Mouse (Mus musculus): ENCODE data around the gene Dixdc1. TPM values are rescaled to one million over a fixed set of nuclear protein-coding genes. Genes with fewer than 3 reads are reported as not detected.

Gene Dixdc1
- polyA plus RNA-seq (2016; fragmentation: Nextera tagmentation; extraction: Ambion mirVana), result 5.3 and 7.6 TPM in 2 replicates

DNA sequence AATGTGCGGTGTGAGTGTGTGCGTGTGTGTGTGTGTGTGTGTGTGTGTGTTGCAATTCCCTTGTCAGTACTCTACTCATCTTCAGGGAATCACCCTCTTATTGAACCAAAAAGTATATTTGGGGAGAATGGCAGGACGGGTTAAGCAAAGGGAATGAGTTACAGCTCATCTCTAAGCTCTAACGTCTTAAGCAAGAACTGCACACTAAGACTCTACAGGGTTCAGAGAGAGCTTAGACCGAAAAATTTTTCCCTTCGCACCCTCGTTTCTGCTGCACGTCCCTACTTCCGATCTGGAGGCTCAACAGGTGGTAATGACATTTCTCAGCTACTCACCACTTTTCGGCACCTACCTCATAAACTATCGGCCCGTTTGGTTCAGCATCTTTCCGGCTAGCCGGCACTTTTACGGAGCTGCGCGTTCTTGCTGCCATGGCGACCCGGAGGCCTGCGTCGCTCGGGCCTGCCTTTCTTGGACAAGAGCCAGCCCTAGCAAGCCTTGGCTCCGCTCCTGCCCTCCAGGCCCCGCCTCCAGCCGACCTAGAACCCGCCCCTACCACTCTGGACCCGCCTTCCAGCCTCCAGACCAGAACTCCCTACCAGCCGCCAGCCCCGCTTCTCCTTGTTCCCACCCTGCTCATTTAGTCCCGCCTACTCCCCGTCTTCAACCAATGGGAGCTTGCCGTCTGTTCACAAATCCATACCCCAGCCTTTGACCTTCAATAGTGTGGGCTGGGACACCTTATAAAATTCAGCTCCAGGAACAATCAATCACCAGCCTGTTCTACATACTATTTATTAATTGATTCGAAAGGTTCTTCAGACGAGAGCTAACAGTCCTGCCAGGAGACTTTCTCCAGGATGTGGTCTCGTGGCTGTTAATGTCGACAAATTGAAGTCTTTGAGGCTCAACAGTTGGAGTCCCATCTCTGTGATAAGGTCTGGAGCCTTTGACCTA, at the start of gene Dixdc1:
TSS of gene Dixdc1 (minus strand) at position 604 of the 957 bp plus-strand sequence.
- WGBS, result 11% methylated on average over 36 of the region's 36 CpGs
- Histone ChIP-seq H3K9me3 (no peaks in the 10 kb centered on the region), H3K4me1 (peaks cover 17% of the 10 kb centered on the region), H3K36me3 (0 out of 2 replicates have a peak, but pooled peaks cover 3% of the 10 kb centered on the region), H3K27ac (peak within 1 kb of the TSS; percentile 72; the same call in 1 of the 2 replicates), H3K27me3 (ENCODE audit: insufficient read depth, poor library complexity, severe bottlenecking) (no peaks in the 10 kb centered on the region), H3K4me3 (peak within 1 kb of the TSS; percentile 57)
- peak; percentile 99 for DNase-seq (ENCODE audit: low spot score)

DNA sequence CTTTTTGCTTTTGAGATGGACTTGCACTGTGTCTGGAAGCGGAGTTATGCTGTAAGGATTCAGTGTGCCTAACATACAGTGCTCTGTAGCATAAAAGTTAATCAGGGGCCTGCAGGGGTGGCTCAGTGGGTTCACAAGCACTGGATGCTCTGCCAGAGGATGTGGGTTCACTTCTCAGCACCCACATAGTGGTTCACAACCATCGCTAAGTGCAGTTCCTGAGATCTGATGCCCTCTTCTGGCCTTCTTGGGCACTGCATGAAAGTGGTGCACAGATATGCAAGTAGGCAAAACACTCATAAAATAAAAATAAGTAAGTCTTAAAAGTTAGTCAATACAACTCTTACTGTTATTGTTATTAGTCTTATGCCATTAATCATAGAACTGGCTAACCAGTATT, 42.8 kb upstream of the Dixdc1 start:
- Histone ChIP-seq H3K9me3 (no peaks in the 10 kb centered on the region), H3K36me3 (peaks cover 92% of the 10 kb centered on the region), H3K4me1 (no peaks in the 10 kb centered on the region), H3K27ac (no peak overlapping the region), H3K4me3 (no peak overlapping the region), H3K27me3 (ENCODE audit: insufficient read depth, poor library complexity, severe bottlenecking) (no peaks in the 10 kb centered on the region)
- 70% methylated on average over 2 of the region's 2 CpGs for WGBS
- no peak for DNase-seq (ENCODE audit: low spot score)

DNA sequence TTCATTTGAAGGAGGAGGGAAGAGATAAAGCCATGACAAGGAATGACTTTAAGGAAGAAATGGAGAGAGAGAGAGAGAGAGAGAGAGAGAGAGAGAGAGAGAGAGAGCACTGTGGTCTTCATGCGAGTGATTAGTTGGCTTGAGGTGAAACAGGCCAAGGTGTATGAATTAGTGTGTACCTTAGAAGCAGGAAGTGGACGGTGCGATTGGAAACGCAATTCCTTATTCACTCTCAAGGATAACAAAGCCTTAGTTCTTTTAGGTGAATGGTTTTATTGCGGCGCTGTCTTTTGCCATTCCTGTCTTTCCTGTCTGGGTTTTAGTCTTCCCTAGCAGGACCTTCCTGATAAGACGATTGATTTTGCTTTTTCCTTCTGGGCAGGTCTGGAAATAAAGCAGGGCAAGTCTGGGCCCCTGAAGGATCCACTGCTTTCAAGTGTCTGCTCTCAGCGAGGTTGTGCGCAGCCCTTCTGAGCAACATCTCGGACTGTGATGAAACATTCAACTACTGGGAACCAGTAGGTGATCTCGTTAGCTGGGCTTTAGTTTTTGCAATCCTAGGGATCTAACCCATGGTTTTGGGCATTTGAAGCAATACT, 36.9 kb upstream of the Dixdc1 start:
- H3K27ac ChIP-seq, result peak overlapping the region; percentile 97
- H3K27me3 ChIP-seq (ENCODE audit: insufficient read depth, poor library complexity, severe bottlenecking), result no peaks in the 10 kb centered on the region
- DNase-seq (ENCODE audit: low spot score), result no peak
- peaks cover 19% of the 10 kb centered on the region for H3K4me1 ChIP-seq
- H3K4me3 ChIP-seq, result peak overlapping the region; percentile 85
- WGBS, result 50% methylated on average over 11 of the region's 11 CpGs
- peaks cover 46% of the 10 kb centered on the region for H3K36me3 ChIP-seq
- H3K9me3 ChIP-seq, result no peaks in the 10 kb centered on the region

DNA sequence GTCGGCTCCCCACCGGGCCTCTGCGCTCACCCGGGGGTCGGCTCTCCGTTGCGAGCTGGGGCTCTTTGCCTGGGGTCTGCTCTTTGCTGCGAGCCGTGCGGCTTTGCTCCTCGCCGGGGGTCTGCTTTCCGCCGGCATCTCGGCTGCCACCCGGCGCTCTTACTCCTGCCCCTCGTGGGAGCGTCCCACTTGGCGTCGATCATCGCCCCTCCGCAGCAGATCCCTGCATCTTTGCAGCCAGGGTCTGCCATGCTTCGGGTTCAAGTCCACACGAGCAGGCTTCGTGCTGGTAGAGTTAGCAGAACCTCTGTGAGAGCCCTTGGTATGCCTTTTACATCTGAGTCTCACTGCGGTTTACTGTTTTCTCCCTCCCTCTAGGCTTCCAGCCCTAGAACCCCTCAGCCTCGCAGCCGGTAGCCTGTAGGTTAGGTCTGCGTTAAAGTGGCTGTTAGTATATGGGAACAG, 36.4 kb upstream of the Dixdc1 start:
- no peak for DNase-seq (ENCODE audit: low spot score)
- Histone ChIP-seq H3K4me1 (peaks cover 19% of the 10 kb centered on the region), H3K36me3 (peaks cover 41% of the 10 kb centered on the region), H3K4me3 (peak overlapping the region; percentile 85), H3K27ac (peak overlapping the region; percentile 97), H3K27me3 (ENCODE audit: insufficient read depth, poor library complexity, severe bottlenecking) (no peaks in the 10 kb centered on the region), H3K9me3 (no peaks in the 10 kb centered on the region)
- WGBS, result 2% methylated on average over 24 of the region's 30 CpGs

DNA sequence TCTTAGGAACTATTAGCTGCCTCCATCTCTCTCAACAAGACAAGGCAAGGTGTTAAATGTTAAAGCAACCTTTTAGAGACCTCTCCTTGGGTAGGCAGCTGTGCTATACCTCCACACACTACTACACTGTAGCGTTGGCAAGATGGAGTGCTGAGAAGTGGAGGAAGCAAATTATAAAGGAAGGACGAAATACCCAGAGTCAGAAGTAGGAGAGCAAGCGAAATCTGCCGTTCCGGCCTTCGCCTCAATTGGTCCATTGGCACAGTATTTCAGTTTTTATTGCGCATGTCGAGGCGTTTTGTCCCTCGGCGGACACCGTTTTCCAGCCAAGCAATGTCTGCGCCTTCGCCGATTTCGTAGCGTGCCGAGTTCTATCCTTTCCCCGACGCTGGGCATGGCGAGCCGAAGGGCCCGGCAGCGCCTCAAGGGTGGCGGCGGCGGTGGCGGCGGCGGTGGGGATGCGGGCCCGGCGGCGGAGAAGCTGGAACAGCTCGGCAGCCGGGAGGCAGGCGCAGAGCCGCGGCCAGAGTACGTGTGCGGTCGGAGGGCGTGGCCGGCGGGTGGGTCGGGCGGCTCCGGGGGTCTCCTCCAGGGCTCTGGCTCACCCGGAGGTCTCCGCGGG, 35.8 kb upstream of the Dixdc1 start, which contains the start of the genes Alg9 and 1110032A03Rik:
TSS of gene Alg9 (plus strand) at position 29 of the 622 bp plus-strand sequence.
TSS of gene 1110032A03Rik (minus strand) at position 530 of the 622 bp plus-strand sequence.
- under 1% methylated on average over 51 of the region's 51 CpGs for WGBS
- DNase-seq (ENCODE audit: low spot score), result peak; percentile 86
- Histone ChIP-seq H3K27me3 (ENCODE audit: insufficient read depth, poor library complexity, severe bottlenecking) (no peaks in the 10 kb centered on the region), H3K4me1 (peaks cover 19% of the 10 kb centered on the region), H3K9me3 (no peaks in the 10 kb centered on the region), H3K27ac (peak within 1 kb of the TSS; percentile 97), H3K36me3 (peaks cover 36% of the 10 kb centered on the region), H3K4me3 (peak within 1 kb of the TSS; percentile 85)

DNA sequence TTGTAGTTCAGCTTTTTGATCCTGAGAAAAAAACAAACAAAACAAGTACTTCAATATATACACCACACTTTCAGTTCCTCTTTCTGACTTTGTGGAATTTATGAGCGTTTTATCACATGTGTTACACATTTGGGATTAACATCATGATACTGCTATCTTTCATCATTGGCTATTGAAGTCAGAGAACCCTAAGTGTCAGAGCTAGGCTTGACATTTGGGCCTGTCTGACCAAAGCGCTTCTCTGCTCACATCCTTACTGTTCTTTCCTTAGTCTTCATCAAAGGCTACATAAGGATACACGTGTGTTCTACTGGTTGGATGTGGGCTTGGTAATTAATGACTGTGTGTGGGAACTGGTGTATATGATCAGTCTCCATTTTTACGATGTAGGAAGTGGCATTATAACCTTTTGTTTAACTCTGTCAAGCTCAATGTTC, 34.7 kb upstream of the Dixdc1 start:
- DNase-seq (ENCODE audit: low spot score), result no peak
- Histone ChIP-seq H3K9me3 (no peaks in the 10 kb centered on the region), H3K4me3 (peak overlapping the region; percentile 85; the same call in 1 of the 2 replicates), H3K27ac (no peak overlapping the region), H3K36me3 (peaks cover 26% of the 10 kb centered on the region), H3K4me1 (peaks cover 22% of the 10 kb centered on the region), H3K27me3 (ENCODE audit: insufficient read depth, poor library complexity, severe bottlenecking) (no peaks in the 10 kb centered on the region)
- 83% methylated on average over 4 of the region's 4 CpGs for WGBS

DNA sequence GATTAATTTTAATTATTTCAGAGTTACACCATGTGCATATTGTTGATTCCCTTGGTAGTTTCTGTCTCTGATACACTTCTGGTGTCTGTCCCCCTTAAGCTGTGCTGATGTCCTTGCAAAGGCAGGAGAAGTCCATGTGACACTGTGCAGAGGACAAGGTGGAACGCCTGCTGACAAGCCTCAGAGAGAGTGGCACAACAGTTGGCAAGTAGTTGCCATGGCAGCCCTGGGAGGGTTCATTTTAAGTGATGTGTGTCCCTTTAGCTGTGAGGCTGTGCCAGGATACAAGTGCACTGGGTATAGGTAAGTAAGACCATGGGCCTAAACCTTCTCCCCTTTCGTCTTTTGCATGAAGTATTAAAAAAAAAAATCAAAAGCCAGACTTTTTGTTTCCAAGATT, 30.7 kb upstream of the Dixdc1 start:
- 72% methylated on average over 2 of the region's 2 CpGs for WGBS
- Histone ChIP-seq H3K27ac (no peak overlapping the region), H3K4me1 (peaks cover 23% of the 10 kb centered on the region), H3K36me3 (peaks cover 11% of the 10 kb centered on the region), H3K9me3 (no peaks in the 10 kb centered on the region), H3K27me3 (ENCODE audit: insufficient read depth, poor library complexity, severe bottlenecking) (no peaks in the 10 kb centered on the region), H3K4me3 (no peak overlapping the region)
- no peak for DNase-seq (ENCODE audit: low spot score)

DNA sequence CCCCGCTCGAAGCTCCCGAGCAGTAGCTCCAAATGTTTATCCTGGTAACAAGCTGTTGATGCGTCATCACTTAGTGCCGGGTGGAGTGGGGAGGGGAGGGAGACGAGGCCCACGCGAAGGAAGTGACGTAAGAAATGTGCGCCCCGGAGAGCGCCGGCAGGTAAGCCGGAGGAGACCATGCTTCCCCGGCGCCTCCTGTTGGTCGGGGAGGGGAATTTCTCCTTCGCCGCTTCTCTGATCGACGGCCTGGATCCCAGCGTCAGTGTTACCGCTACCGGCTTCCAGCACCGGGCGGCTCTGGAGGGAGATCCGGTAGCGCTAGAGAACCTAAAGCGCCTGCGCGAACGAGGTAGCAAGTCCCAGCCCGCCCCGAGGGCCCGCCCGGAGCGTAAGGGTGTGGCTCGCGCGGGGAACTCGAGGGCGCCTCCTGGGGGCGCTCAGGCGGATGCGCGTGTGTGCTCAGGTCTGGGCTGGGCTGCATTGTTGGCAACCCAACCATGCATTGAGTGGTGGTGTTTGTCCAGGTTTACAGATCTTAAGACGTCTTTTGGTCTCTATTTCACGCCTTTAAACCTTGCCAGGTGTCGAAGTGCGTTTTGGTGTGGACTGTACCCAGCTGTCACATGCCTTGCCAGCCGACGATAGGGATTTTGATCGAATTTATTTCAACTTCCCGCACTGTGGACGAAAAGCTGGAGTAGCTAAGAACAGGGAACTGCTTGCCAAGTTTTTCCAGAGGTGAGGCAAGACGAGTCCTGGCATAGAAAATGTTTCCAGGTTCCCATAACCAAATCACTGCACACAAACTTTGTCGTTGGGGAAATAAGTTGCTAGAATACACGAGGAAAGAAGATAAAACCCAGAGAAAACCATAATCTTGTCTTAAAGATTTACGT, 29.0 kb upstream of the Dixdc1 start, which contains the start of gene Fdxacb1:
TSS of gene Fdxacb1 (plus strand) at position 130 of the 896 bp plus-strand sequence.
- Histone ChIP-seq H3K4me1 (peaks cover 13% of the 10 kb centered on the region), H3K27ac (peak within 1 kb of the TSS; percentile 93), H3K27me3 (ENCODE audit: insufficient read depth, poor library complexity, severe bottlenecking) (no peaks in the 10 kb centered on the region), H3K4me3 (peak within 1 kb of the TSS; percentile 66), H3K9me3 (no peaks in the 10 kb centered on the region), H3K36me3 (peaks cover 11% of the 10 kb centered on the region)
- peak; percentile 98 for DNase-seq (ENCODE audit: low spot score)
- 4% methylated on average over 59 of the region's 59 CpGs for WGBS

DNA sequence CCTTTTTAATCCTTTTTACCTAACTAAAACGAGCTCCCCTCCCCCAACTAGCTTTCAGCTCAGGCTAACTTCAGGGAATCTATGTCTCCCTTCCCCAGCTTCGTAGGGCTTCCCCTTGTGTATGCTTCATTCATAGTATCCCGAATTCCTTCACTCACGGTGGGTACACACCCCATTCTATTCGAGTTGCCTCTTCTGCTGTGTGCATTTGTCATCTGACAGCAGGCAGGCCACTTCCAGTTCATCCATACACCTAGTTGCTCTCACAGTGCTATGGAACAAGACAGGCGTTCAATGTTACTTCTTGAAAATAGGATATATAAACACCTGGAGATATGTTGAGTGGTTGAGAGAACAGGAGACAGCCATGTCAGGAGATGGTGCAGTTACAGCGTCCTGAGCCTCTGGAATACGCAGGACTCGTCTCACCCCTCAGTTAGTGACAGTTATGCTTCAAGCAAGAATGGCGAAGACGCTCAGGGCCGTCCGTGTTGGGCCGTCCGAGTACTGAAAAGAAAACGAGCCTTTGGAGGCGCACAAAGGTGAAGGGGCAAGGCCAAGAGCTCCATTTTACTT, 28.3 kb upstream of the Dixdc1 start:
- no peaks in the 10 kb centered on the region for H3K27me3 ChIP-seq (ENCODE audit: insufficient read depth, poor library complexity, severe bottlenecking)
- DNase-seq (ENCODE audit: low spot score), result no peak
- 7% methylated on average over 17 of the region's 17 CpGs for WGBS
- H3K27ac ChIP-seq, result peak overlapping the region; percentile 93
- no peaks in the 10 kb centered on the region for H3K9me3 ChIP-seq
- peaks cover 11% of the 10 kb centered on the region for H3K36me3 ChIP-seq
- H3K4me1 ChIP-seq, result peaks cover 13% of the 10 kb centered on the region
- H3K4me3 ChIP-seq, result peak overlapping the region; percentile 66

DNA sequence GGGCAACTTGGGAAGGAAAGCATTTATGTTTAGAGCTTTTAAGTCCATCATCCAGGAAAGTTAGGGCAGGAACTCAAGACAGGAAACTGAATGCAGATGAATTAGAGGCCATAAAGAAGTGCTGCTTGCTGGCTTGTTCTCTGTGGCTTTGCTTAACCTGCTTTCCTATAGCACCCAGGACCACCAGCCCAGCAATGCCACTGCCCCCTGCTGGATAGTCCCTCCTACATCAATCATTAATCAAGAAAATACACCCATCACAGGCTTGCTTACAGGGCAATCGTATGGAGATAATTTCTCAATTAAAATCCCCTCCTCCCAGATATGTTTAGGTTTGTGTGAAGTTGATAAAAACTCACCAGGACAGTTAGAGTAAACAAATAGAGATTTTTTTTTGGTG, 24.0 kb upstream of the Dixdc1 start:
- WGBS, result 72% methylated on average over 1 of the region's 1 CpGs
- no peak overlapping the region for H3K27ac ChIP-seq
- H3K27me3 ChIP-seq (ENCODE audit: insufficient read depth, poor library complexity, severe bottlenecking), result no peaks in the 10 kb centered on the region
- no peaks in the 10 kb centered on the region for H3K9me3 ChIP-seq
- no peak for DNase-seq (ENCODE audit: low spot score)
- no peaks in the 10 kb centered on the region for H3K36me3 ChIP-seq
- peaks cover 5% of the 10 kb centered on the region for H3K4me1 ChIP-seq
- H3K4me3 ChIP-seq, result no peak overlapping the region

DNA sequence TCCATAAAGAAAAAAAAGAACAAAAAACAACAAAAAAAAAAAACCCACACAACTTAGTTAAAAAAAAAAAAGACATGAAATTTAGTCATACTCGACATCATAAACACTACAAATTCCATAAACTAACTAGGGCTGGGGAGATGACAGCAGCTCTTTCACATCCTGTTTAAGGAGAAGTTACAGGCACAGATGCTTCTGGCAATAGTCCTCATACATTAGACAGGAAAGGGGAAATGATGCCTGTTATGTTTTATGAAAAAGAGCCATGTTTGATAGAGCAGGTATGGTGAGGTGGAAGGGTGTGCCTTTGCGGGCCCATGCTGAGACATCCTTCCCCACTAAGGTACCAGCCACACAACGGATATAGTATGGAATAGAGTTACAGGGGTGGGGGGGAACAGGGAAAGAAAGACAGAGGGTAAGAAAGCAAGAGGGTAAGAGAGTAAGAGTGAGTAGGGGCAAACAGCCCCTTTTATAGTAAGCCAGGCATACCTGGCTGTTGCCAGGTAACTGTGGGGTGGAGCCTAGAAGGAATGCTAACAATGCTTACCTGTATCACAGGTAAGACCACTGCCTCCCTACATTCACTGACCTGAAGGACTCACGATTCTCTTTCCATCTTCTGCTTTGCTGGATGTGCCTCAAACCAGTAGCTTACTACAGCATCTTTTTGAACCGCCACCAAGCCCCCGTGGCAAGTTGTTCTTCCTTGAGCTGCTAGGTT, 22.4 kb upstream of the Dixdc1 start:
- Histone ChIP-seq H3K27ac (no peak overlapping the region), H3K36me3 (peaks cover 2% of the 10 kb centered on the region; the same call in 1 of the 2 replicates), H3K9me3 (no peaks in the 10 kb centered on the region), H3K27me3 (ENCODE audit: insufficient read depth, poor library complexity, severe bottlenecking) (no peaks in the 10 kb centered on the region), H3K4me1 (no peaks in the 10 kb centered on the region), H3K4me3 (no peak overlapping the region)
- 57% methylated on average over 6 of the region's 6 CpGs for WGBS
- DNase-seq (ENCODE audit: low spot score), result no peak

Measured in heart, embryonic 10.5 days (tissue).